Mouse (Mus musculus): ENCODE data around the gene Med10. TPM values are rescaled to one million over a fixed set of nuclear protein-coding genes. Genes with fewer than 3 reads are reported as not detected.

Med10 gene
- 112 and 129 TPM in 2 replicates for polyA plus RNA-seq (2014; fragmentation: Nextera tagmentation; extraction: Ambion mirVana)

- no peak within 1 kb of the TSS for H3K4me2 ChIP-seq (ENCODE audit: low read depth, low read length)
- WGBS, result 73% methylated on average over 5 of the region's 5 CpGs
- no peaks in the 10 kb centered on the region for H3K4me1 ChIP-seq (ENCODE audit: control insufficient read depth, insufficient read depth, low read length)
- H3K27ac ChIP-seq (replicated peaks; ENCODE audit: low read depth, low read length), result no peak within 1 kb of the TSS
- no peaks in the 10 kb centered on the region for H3K9me3 ChIP-seq (ENCODE audit: control insufficient read depth, low read length)
- DNase-seq (ENCODE audit: low spot score) (no peak), ATAC-seq (ENCODE audit: low read depth) (no peak)
- no peaks in the 10 kb centered on the region for H3K36me3 ChIP-seq (ENCODE audit: control insufficient read depth, insufficient read depth, low read length)
- no peak within 1 kb of the TSS for H3K9ac ChIP-seq (ENCODE audit: low read depth, low read length)
- H3K4me3 ChIP-seq (ENCODE audit: low read depth, low read length), result no peak within 1 kb of the TSS
- no peaks in the 10 kb centered on the region for H3K27me3 ChIP-seq (replicated peaks; ENCODE audit: control insufficient read depth, insufficient read depth, low read length)
These were observed at the start of gene Med10 for GRCm38 (mm10) chr13:69802095-69802494. Med10 (plus strand) TSS chr13:69802395.

GRCm38 (mm10) chr13:69752875-69753274 is 49.3 kb upstream of the Med10 start:
- no peaks in the 10 kb centered on the region for H3K27me3 ChIP-seq (replicated peaks; ENCODE audit: control insufficient read depth, insufficient read depth, low read length)
- no peak overlapping the region for H3K4me2 ChIP-seq (ENCODE audit: low read depth, low read length)
- no peaks in the 10 kb centered on the region for H3K9me3 ChIP-seq (ENCODE audit: control insufficient read depth, low read length)
- ATAC-seq (ENCODE audit: low read depth) (no peak), DNase-seq (ENCODE audit: low spot score) (no peak)
- H3K4me3 ChIP-seq (ENCODE audit: low read depth, low read length), result no peak overlapping the region
- no peaks in the 10 kb centered on the region for H3K36me3 ChIP-seq (ENCODE audit: control insufficient read depth, insufficient read depth, low read length)
- H3K9ac ChIP-seq (ENCODE audit: low read depth, low read length), result no peak overlapping the region
- no peaks in the 10 kb centered on the region for H3K4me1 ChIP-seq (ENCODE audit: control insufficient read depth, insufficient read depth, low read length)
- 81% methylated on average over 2 of the region's 2 CpGs for WGBS
- no peak overlapping the region for H3K27ac ChIP-seq (replicated peaks; ENCODE audit: low read depth, low read length)

GRCm38 (mm10) chr13:69758979-69759378 is 43.2 kb upstream of the Med10 start:
- no peak for ATAC-seq (ENCODE audit: low read depth)
- WGBS, result 60% methylated on average over 6 of the region's 6 CpGs

GRCm38 (mm10) chr13:69761393-69761792 is 40.8 kb upstream of the Med10 start:
- Histone ChIP-seq H3K9me3 (ENCODE audit: control insufficient read depth, low read length) (no peaks in the 10 kb centered on the region), H3K4me1 (ENCODE audit: control insufficient read depth, insufficient read depth, low read length) (no peaks in the 10 kb centered on the region), H3K27me3 (replicated peaks; ENCODE audit: control insufficient read depth, insufficient read depth, low read length) (no peaks in the 10 kb centered on the region), H3K4me2 (ENCODE audit: low read depth, low read length) (no peak overlapping the region), H3K9ac (ENCODE audit: low read depth, low read length) (no peak overlapping the region), H3K4me3 (ENCODE audit: low read depth, low read length) (no peak overlapping the region), H3K27ac (replicated peaks; ENCODE audit: low read depth, low read length) (no peak overlapping the region), H3K36me3 (ENCODE audit: control insufficient read depth, insufficient read depth, low read length) (no peaks in the 10 kb centered on the region)
- no peak for ATAC-seq (ENCODE audit: low read depth)
- DNase-seq (ENCODE audit: low spot score), result peak; percentile 71
- 71% methylated on average over 10 of the region's 10 CpGs for WGBS

More at GRCm38 (mm10) chr13:69758979-69759378, 43.2 kb upstream of the Med10 start:
- no peak overlapping the region for H3K4me3 ChIP-seq (ENCODE audit: low read depth, low read length)
- H3K9me3 ChIP-seq (ENCODE audit: control insufficient read depth, low read length), result no peaks in the 10 kb centered on the region
- no peak overlapping the region for H3K9ac ChIP-seq (ENCODE audit: low read depth, low read length)
- H3K4me2 ChIP-seq (ENCODE audit: low read depth, low read length), result no peak overlapping the region
- DNase-seq (ENCODE audit: low spot score), result peak; percentile 38
- H3K4me1 ChIP-seq (ENCODE audit: control insufficient read depth, insufficient read depth, low read length), result no peaks in the 10 kb centered on the region
- no peaks in the 10 kb centered on the region for H3K27me3 ChIP-seq (replicated peaks; ENCODE audit: control insufficient read depth, insufficient read depth, low read length)
- no peaks in the 10 kb centered on the region for H3K36me3 ChIP-seq (ENCODE audit: control insufficient read depth, insufficient read depth, low read length)
- no peak overlapping the region for H3K27ac ChIP-seq (replicated peaks; ENCODE audit: low read depth, low read length)

- H3K4me1 ChIP-seq (ENCODE audit: control insufficient read depth, insufficient read depth, low read length), result no peaks in the 10 kb centered on the region
- H3K27me3 ChIP-seq (replicated peaks; ENCODE audit: control insufficient read depth, insufficient read depth, low read length), result no peaks in the 10 kb centered on the region
- no peak overlapping the region for H3K9ac ChIP-seq (ENCODE audit: low read depth, low read length)
- H3K4me3 ChIP-seq (ENCODE audit: low read depth, low read length), result no peak overlapping the region
- no peak overlapping the region for H3K27ac ChIP-seq (replicated peaks; ENCODE audit: low read depth, low read length)
- no peaks in the 10 kb centered on the region for H3K9me3 ChIP-seq (ENCODE audit: control insufficient read depth, low read length)
- ATAC-seq (ENCODE audit: low read depth), result no peak
- no peaks in the 10 kb centered on the region for H3K36me3 ChIP-seq (ENCODE audit: control insufficient read depth, insufficient read depth, low read length)
- WGBS, result 83% methylated on average over 9 of the region's 9 CpGs
- no peak for DNase-seq (ENCODE audit: low spot score)
- H3K4me2 ChIP-seq (ENCODE audit: low read depth, low read length), result no peak overlapping the region
These were observed 37.5 kb upstream of the Med10 start for GRCm38 (mm10) chr13:69764646-69765045.

- Histone ChIP-seq H3K36me3 (ENCODE audit: control insufficient read depth, insufficient read depth, low read length) (no peaks in the 10 kb centered on the region), H3K4me1 (ENCODE audit: control insufficient read depth, insufficient read depth, low read length) (no peaks in the 10 kb centered on the region), H3K4me3 (ENCODE audit: low read depth, low read length) (no peak overlapping the region), H3K4me2 (ENCODE audit: low read depth, low read length) (no peak overlapping the region), H3K27me3 (replicated peaks; ENCODE audit: control insufficient read depth, insufficient read depth, low read length) (no peaks in the 10 kb centered on the region), H3K27ac (replicated peaks; ENCODE audit: low read depth, low read length) (no peak overlapping the region), H3K9ac (ENCODE audit: low read depth, low read length) (no peak overlapping the region), H3K9me3 (ENCODE audit: control insufficient read depth, low read length) (no peaks in the 10 kb centered on the region)
- ATAC-seq (ENCODE audit: low read depth), result no peak
- DNase-seq (ENCODE audit: low spot score), result no peak
- 89% methylated on average over 10 of the region's 10 CpGs for WGBS
These were observed 34.0 kb upstream of the Med10 start for GRCm38 (mm10) chr13:69768152-69768551.

- H3K27ac ChIP-seq (replicated peaks; ENCODE audit: low read depth, low read length), result 0 out of 2 replicates have a peak overlapping the region, but pooled peaks have one; percentile 15
- peak; percentile 62 for ATAC-seq (ENCODE audit: low read depth)
- 72% methylated on average over 12 of the region's 12 CpGs for WGBS
These were observed 31.4 kb upstream of the Med10 start for GRCm38 (mm10) chr13:69770538-69771456.

GRCm38 (mm10) chr13:69772358-69772757 is 29.8 kb upstream of the Med10 start:
- 84% methylated on average over 4 of the region's 4 CpGs for WGBS
- no peak overlapping the region for H3K4me2 ChIP-seq (ENCODE audit: low read depth, low read length)
- no peak overlapping the region for H3K4me3 ChIP-seq (ENCODE audit: low read depth, low read length)
- H3K9ac ChIP-seq (ENCODE audit: low read depth, low read length), result no peak overlapping the region
- no peaks in the 10 kb centered on the region for H3K27me3 ChIP-seq (replicated peaks; ENCODE audit: control insufficient read depth, insufficient read depth, low read length)
- H3K27ac ChIP-seq (replicated peaks; ENCODE audit: low read depth, low read length), result no peak overlapping the region
- H3K36me3 ChIP-seq (ENCODE audit: control insufficient read depth, insufficient read depth, low read length), result no peaks in the 10 kb centered on the region
- no peaks in the 10 kb centered on the region for H3K9me3 ChIP-seq (ENCODE audit: control insufficient read depth, low read length)
- ATAC-seq (ENCODE audit: low read depth) (no peak), DNase-seq (ENCODE audit: low spot score) (no peak)
- no peaks in the 10 kb centered on the region for H3K4me1 ChIP-seq (ENCODE audit: control insufficient read depth, insufficient read depth, low read length)

More at GRCm38 (mm10) chr13:69770538-69771456, 31.4 kb upstream of the Med10 start:
- H3K4me1 ChIP-seq (ENCODE audit: control insufficient read depth, insufficient read depth, low read length), result no peaks in the 10 kb centered on the region
- no peak overlapping the region for H3K4me2 ChIP-seq (ENCODE audit: low read depth, low read length)
- H3K36me3 ChIP-seq (ENCODE audit: control insufficient read depth, insufficient read depth, low read length), result no peaks in the 10 kb centered on the region
- H3K4me3 ChIP-seq (ENCODE audit: low read depth, low read length), result no peak overlapping the region
- no peaks in the 10 kb centered on the region for H3K27me3 ChIP-seq (replicated peaks; ENCODE audit: control insufficient read depth, insufficient read depth, low read length)
- H3K9me3 ChIP-seq (ENCODE audit: control insufficient read depth, low read length), result no peaks in the 10 kb centered on the region
- peak; percentile 66 for DNase-seq (ENCODE audit: low spot score)
- no peak overlapping the region for H3K9ac ChIP-seq (ENCODE audit: low read depth, low read length)
